Mouse (Mus musculus): ENCODE data around the gene Glmn.

DNA sequence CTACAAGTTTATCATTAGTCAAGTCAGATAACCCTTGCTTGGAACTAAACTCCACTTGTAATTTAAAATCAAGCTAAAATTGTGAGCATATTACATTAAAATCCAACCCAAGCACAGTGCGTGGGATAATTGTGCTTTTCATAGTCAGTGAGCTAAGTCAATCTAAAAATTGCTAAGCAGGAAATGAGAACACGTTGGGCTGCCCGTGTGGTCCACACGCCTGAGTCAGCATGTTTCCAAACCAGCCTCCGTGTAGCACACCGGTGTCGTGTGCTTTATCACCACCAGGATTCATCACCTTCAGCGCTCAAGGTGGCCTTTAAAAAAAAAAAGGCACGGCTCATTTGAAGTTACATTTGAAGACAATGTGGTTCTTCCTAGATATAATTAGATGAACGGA lies 73.4 kb downstream of the Glmn start:
- TF ChIP-seq CTCF (IDR thresholded peaks at IDR 0.05; ENCODE audit: extremely low read depth, insufficient read length, insufficient replicate concordance, low read depth, low read length) = no peak
- no peak for TF ChIP-seq POLR2A (IDR thresholded peaks at IDR 0.05; ENCODE audit: low read depth, low read length)
